Mouse (Mus musculus) embryonic facial prominence, embryonic 12.5 days (tissue): ENCODE results near the gene Adamtsl1. TPM values are rescaled to one million over a fixed set of nuclear protein-coding genes. Genes with fewer than 3 reads are reported as not detected.

Source experiments
- ATAC-seq: fragments of 200-750 bp; cut with Nextera tagmentation; 2 replicates; pipeline ENCODE4 v1.8.0; 2017; ENCODE audit not compliant: insufficient number of reproducible peaks, insufficient read depth, low FRiP score, low TSS enrichment
- H3K27ac ChIP-seq: fragments of 300-500 bp; sonication (generic); 2 replicates; pipeline ENCODE4 v1.5.1; 2016; ENCODE audit warnings: mild to moderate bottlenecking
- H3K27me3 ChIP-seq: fragments of 300-500 bp; sonication (generic); 2 replicates; pipeline ENCODE4 v1.6.1; 2016; ENCODE audit warnings: mild to moderate bottlenecking, moderate library complexity
- H3K36me3 ChIP-seq: fragments of 300-500 bp; sonication (generic); 2 replicates; pipeline ENCODE4 v1.6.1; 2016; ENCODE audit warnings: mild to moderate bottlenecking
- H3K4me1 ChIP-seq: fragments of 300-500 bp; sonication (generic); 2 replicates; pipeline ENCODE4 v1.6.1; 2016
- H3K4me2 ChIP-seq: fragments of 300-500 bp; sonication (generic); replicated peaks from 2 replicates; pipeline ENCODE4 v1.6.1; 2016; ENCODE audit warnings: mild to moderate bottlenecking, moderate library complexity
- H3K4me3 ChIP-seq: fragments of 300-500 bp; sonication (generic); 2 replicates; pipeline ENCODE4 v1.5.1; 2016; ENCODE audit warnings: mild to moderate bottlenecking
- H3K9ac ChIP-seq: fragments of 300-500 bp; sonication (generic); 2 replicates; pipeline ENCODE4 v1.6.1; 2016; ENCODE audit warnings: mild to moderate bottlenecking, moderate library complexity
- H3K9me3 ChIP-seq: fragments of 300-500 bp; sonication (generic); 2 replicates; pipeline ENCODE4 v1.6.1; 2016; ENCODE audit warnings: mild to moderate bottlenecking, moderate library complexity
- WGBS: fragments of 180-500 bp; shearing (Covaris S2); methylation state at CpG from one replicate; pipeline ENCODE4 v1.1.7; 2016; 5-methylcytosine and 5-hydroxymethylcytosine counted together
- polyA plus RNA-seq: library from polyadenylated mRNA; unstranded; fragments of >200 nt; fragmentation: Nextera tagmentation; extraction: Ambion mirVana; gene quantifications from 2 replicates; pipeline ENCODE4 v1.2.1, GENCODE M21; 2016

The Adamtsl1 gene
- polyA plus RNA-seq, 1 experiment from 2014 or later = 38.3 TPM

DNA sequence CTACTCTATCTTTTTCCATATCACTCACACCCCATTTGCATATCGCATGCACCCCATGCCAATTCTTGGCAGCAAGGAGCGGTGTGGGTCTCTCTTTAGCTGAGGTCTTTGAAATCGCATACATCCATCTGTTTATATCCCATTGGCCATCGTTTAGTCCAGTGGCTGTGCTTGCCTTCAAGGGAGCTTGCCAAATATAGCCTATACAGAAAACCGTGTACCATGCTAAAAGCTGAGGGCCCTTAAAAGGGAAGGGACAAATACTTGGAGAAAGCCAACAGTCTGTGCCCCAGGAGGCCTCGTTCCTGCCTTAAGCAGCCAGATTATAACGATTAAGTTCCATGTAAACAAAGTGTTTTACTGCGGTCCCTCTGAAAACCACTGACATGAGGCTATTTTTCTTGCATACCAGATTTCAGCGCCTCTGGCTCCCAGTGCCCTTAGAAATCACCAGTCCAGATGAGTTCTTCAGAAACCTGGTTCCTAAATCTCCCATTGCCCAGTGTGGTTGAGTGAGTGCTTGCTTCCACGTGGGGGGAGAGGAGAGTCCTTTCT lies 822.0 kb downstream of the Adamtsl1 start:
- Histone ChIP-seq H3K9me3 (no peaks in the 10 kb centered on the region), H3K4me2 (no peak overlapping the region), H3K9ac (no peak overlapping the region), H3K4me3 (no peak overlapping the region), H3K27me3 (no peaks in the 10 kb centered on the region), H3K36me3 (no peaks in the 10 kb centered on the region), H3K4me1 (peaks cover 7% of the 10 kb centered on the region; the same call in 1 of the 2 replicates), H3K27ac (no peak overlapping the region; the same call in 1 of the 2 replicates)
- WGBS = 43% methylated on average over 10 of the region's 10 CpGs
- ATAC-seq = no peak

DNA sequence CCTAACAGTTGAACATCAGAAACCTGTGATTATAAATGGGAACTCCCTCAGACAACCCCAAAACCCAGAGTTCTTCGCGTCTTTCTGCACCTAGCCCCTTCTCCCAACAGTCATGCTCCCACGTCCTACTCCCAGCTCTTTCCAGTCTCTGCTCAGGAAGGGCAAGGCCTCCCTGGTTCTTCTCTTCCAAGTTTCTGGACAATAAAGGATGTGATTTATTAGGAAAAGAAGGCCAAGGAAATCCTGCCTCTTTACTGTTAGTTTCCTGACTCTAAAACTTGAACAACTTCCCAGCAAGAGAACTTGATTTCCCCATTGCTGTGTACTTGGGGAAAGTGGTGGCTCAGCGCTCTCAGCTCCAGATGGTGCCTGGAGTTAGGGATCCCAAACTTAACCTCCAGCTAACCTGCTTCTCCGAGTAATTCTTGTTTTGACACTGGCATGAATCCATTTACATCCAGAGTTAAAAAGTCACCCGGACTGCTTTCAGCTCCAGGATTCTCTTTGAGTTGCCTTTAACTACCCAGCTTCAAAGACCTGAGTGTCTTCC lies 823.3 kb downstream of the Adamtsl1 start:
- H3K4me3 ChIP-seq = no peak overlapping the region
- no peak overlapping the region for H3K27ac ChIP-seq
- H3K9me3 ChIP-seq = no peaks in the 10 kb centered on the region
- WGBS = 78% methylated on average over 6 of the region's 6 CpGs
- H3K4me1 ChIP-seq = peaks cover 10% of the 10 kb centered on the region; the same call in 1 of the 2 replicates
- H3K4me2 ChIP-seq = no peak overlapping the region
- no peak for ATAC-seq
- no peaks in the 10 kb centered on the region for H3K27me3 ChIP-seq
- H3K36me3 ChIP-seq = no peaks in the 10 kb centered on the region
- H3K9ac ChIP-seq = no peak overlapping the region

DNA sequence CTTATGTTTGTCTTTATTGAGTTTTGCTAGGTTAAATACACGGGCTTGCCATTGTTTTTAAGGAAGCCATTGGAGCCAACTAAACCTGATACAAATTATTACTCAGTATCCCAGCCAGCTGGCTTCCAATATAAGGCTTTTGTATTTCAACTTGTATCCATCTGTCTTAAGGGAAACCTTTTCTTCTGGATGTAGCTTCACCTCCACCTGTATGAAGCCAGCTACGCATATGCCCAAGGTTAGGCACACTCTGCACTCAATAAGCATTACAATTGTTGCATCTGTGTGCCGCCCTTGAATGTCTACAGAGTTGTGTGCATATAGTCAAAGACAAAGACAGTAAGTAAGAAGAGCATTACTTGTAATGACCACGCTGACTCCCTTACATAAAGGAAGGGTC lies 835.4 kb downstream of the Adamtsl1 start:
- H3K36me3 ChIP-seq = no peaks in the 10 kb centered on the region
- H3K4me2 ChIP-seq = no peak overlapping the region
- no peaks in the 10 kb centered on the region for H3K9me3 ChIP-seq
- no peaks in the 10 kb centered on the region for H3K27me3 ChIP-seq
- H3K9ac ChIP-seq = no peak overlapping the region
- H3K27ac ChIP-seq = no peak overlapping the region
- no peaks in the 10 kb centered on the region for H3K4me1 ChIP-seq
- WGBS = 90% methylated on average over 4 of the region's 4 CpGs
- H3K4me3 ChIP-seq = no peak overlapping the region
- ATAC-seq = no peak

DNA sequence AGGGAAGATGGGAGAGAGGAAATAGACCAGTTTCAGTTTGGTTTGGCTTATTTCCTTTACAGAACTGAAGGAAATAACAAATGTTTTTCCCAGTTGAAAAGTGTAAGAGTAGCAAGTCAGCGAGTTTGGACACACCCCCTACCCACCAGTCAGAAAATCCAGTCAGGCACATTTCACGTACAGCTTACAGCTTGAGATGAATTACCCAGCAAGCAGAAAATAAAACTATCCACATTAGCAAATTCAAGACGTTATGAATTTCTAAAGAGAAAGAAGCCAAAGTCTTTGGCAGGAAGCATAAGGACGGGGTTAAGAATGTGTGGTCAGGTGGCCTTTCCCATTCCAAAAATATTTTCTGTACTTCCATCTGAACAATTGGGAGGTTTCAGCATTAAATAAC lies 838.1 kb downstream of the Adamtsl1 start:
- no peak overlapping the region for H3K4me3 ChIP-seq
- no peaks in the 10 kb centered on the region for H3K9me3 ChIP-seq
- H3K27me3 ChIP-seq = no peaks in the 10 kb centered on the region
- 70% methylated on average over 4 of the region's 4 CpGs for WGBS
- H3K4me1 ChIP-seq = no peaks in the 10 kb centered on the region
- ATAC-seq = no peak
- H3K36me3 ChIP-seq = no peaks in the 10 kb centered on the region
- H3K27ac ChIP-seq = no peak overlapping the region
- H3K9ac ChIP-seq = no peak overlapping the region
- H3K4me2 ChIP-seq = no peak overlapping the region

DNA sequence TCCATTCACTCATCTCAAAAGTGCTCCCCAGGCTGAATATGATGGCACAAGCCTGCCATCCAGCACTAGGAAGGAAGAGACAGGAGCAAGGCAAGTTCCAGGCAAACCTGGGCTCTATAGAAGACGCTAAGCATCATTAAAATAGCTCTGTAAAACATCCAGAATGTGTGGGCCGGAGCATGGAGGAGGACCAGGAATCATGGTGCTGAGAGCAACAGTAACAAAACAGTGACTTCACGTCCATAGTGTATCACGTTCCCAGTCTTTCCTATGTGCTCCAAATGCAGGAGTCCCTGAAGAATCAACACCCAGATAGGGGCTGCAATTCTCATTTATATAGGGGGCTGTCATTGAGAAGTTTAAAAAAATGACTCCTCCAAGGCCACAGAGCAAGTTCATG lies 839.6 kb downstream of the Adamtsl1 start:
- no peaks in the 10 kb centered on the region for H3K4me1 ChIP-seq
- no peaks in the 10 kb centered on the region for H3K27me3 ChIP-seq
- no peak overlapping the region for H3K4me3 ChIP-seq
- no peaks in the 10 kb centered on the region for H3K9me3 ChIP-seq
- WGBS = 87% methylated on average over 4 of the region's 4 CpGs
- H3K4me2 ChIP-seq = no peak overlapping the region
- no peaks in the 10 kb centered on the region for H3K36me3 ChIP-seq
- no peak for ATAC-seq
- no peak overlapping the region for H3K27ac ChIP-seq
- no peak overlapping the region for H3K9ac ChIP-seq

DNA sequence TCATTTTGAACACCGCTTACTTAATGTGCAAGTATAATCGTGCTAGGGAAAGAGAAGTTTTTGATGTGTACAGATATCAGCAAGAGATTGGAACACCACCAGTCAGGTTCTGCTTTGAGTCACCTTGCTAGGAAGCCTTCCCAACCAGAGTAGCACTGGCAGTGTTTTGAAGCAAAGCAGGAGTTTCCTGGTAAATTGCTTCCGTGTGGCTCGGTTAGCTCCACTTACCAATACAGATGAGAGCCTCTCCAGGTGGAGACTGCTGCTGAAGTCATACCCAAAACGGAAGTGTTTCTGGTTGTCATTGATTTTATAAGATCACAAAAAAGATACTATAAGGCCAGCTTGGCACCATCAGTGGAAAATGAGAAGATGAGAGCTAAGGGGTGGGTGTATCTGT lies 845.4 kb downstream of the Adamtsl1 start:
- no peak overlapping the region for H3K9ac ChIP-seq
- no peaks in the 10 kb centered on the region for H3K9me3 ChIP-seq
- no peaks in the 10 kb centered on the region for H3K4me1 ChIP-seq
- no peaks in the 10 kb centered on the region for H3K36me3 ChIP-seq
- 68% methylated on average over 5 of the region's 5 CpGs for whole genome bisulfite sequencing
- no peak overlapping the region for H3K4me2 ChIP-seq
- no peak overlapping the region for H3K27ac ChIP-seq
- H3K4me3 ChIP-seq = no peak overlapping the region
- ATAC-seq = no peak
- no peaks in the 10 kb centered on the region for H3K27me3 ChIP-seq

DNA sequence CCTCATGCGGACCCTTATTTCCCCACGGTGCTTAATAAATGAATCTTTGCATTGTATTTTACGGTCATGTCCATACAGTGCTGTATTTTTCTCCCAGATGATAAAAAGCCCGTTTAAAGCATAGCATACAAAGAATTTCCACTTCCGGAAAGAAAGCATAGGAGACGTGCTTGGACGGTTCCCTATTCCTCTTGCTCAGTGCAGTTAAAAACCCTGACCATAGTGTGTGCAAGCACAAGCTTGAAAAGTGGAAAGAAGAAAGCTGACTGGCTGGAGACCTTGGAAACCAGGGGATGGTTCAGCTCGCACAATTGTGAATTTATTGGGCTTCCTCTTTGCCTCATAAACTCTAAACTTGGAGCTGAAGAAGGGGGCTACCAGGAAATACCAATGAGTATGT lies 855.1 kb downstream of the Adamtsl1 start:
- H3K27ac ChIP-seq = no peak overlapping the region
- no peak overlapping the region for H3K4me2 ChIP-seq
- WGBS = 72% methylated on average over 8 of the region's 8 CpGs

DNA sequence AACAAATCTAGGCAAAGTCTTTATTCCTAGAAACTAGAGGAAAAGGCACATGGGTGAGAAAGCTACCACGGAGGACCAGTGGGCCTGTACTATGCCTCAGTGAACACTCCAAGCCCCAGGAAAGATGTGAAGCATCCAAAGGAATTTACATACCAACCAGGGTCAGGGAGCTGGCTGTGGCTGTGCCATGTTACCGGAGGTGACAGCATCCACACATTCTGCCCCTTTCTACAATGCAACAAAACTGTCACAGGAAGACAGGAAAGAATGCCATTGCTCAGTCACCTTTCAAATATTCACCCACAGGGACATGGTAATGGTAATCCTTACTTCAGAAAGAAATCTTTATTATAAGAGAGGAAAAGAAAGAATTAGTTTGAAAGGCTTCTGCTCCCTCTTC lies 859.2 kb downstream of the Adamtsl1 start:
- H3K4me2 ChIP-seq = no peak overlapping the region
- no peaks in the 10 kb centered on the region for H3K27me3 ChIP-seq
- ATAC-seq = no peak
- no peaks in the 10 kb centered on the region for H3K9me3 ChIP-seq
- no peak overlapping the region for H3K9ac ChIP-seq
- 70% methylated on average over 2 of the region's 2 CpGs for WGBS
- no peak overlapping the region for H3K4me3 ChIP-seq
- no peaks in the 10 kb centered on the region for H3K4me1 ChIP-seq
- H3K36me3 ChIP-seq = no peaks in the 10 kb centered on the region
- no peak overlapping the region for H3K27ac ChIP-seq

More for the DNA sequence above, 855.1 kb downstream of the Adamtsl1 start:
- Histone ChIP-seq H3K4me1 (no peaks in the 10 kb centered on the region), H3K9me3 (no peaks in the 10 kb centered on the region), H3K9ac (no peak overlapping the region), H3K27me3 (no peaks in the 10 kb centered on the region), H3K36me3 (no peaks in the 10 kb centered on the region), H3K4me3 (no peak overlapping the region)
- no peak for ATAC-seq

DNA sequence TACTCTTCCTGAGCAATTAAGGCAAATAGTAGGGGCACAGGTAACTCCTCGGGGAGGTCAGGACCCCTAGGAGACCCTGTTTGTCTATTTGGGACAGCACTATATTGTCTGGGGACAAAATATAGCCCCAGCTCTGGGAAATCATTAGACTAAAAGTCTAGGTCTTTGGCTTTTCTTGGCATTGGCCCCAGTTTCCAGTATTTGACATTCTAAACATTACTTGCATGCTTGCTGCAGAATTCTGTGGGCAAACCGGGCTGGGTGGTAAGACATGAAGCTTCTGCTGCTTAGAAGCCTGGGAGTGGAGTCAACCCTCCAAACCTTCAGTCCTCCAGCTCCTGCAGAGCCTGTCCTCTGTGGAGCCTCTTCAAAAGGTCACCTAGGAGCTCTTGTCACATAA lies 869.2 kb downstream of the Adamtsl1 start:
- H3K27me3 ChIP-seq = no peaks in the 10 kb centered on the region
- no peak overlapping the region for H3K9ac ChIP-seq
- ATAC-seq = no peak
- whole genome bisulfite sequencing = 73% methylated on average over 2 of the region's 2 CpGs
- no peaks in the 10 kb centered on the region for H3K36me3 ChIP-seq
- H3K4me2 ChIP-seq = no peak overlapping the region
- no peaks in the 10 kb centered on the region for H3K4me1 ChIP-seq
- H3K9me3 ChIP-seq = no peaks in the 10 kb centered on the region
- H3K27ac ChIP-seq = no peak overlapping the region
- no peak overlapping the region for H3K4me3 ChIP-seq

DNA sequence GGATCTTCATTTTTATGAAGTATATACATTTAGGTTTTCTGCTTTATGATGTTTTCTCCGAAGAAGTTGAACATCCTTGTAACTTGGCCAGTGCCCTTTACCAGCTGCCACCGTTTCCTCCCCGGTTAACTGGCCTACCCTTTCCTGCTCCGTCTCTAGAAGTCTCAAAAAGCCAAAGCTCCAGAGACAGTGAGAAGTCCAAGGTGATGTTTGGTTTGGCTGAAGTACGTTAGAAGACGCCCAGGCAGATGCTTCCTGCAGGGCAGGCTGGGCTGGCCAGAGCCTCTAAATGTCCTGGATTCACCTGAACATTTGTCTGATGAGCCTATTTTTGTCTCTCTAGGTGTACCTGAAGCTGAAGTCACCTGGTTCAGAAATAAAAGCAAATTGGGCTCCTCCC lies 871.1 kb downstream of the Adamtsl1 start:
- Histone ChIP-seq H3K27me3 (no peaks in the 10 kb centered on the region), H3K4me2 (no peak overlapping the region), H3K9ac (no peak overlapping the region), H3K4me3 (no peak overlapping the region), H3K9me3 (no peaks in the 10 kb centered on the region), H3K36me3 (no peaks in the 10 kb centered on the region), H3K27ac (no peak overlapping the region), H3K4me1 (no peaks in the 10 kb centered on the region; the same call in 1 of the 2 replicates)
- ATAC-seq = no peak
- WGBS = 87% methylated on average over 6 of the region's 6 CpGs

DNA sequence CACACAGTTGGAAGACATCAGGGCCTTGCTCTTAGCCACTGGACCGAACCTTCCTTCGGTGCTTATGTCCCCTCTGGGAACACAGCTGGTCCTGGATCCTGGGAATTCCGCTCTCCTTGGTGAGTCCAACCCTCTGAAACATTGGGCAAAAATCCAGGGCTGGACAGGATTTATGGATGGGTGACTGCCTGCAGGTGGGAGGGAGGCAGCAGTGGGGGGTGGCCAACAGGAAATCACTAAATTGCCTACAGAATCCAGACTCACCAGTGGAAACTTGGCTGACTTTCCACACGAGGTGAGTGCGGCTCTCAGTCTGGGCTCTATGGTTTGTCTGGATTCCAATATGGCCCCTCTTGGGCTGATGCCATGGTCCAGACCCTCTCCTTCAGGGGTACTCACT lies 874.5 kb downstream of the Adamtsl1 start:
- Histone ChIP-seq H3K9me3 (no peaks in the 10 kb centered on the region), H3K27ac (no peak overlapping the region), H3K4me1 (no peaks in the 10 kb centered on the region; the same call in 1 of the 2 replicates), H3K27me3 (no peaks in the 10 kb centered on the region), H3K9ac (no peak overlapping the region), H3K36me3 (no peaks in the 10 kb centered on the region), H3K4me2 (no peak overlapping the region), H3K4me3 (no peak overlapping the region)
- no peak for ATAC-seq
- whole genome bisulfite sequencing = 74% methylated on average over 5 of the region's 5 CpGs

DNA sequence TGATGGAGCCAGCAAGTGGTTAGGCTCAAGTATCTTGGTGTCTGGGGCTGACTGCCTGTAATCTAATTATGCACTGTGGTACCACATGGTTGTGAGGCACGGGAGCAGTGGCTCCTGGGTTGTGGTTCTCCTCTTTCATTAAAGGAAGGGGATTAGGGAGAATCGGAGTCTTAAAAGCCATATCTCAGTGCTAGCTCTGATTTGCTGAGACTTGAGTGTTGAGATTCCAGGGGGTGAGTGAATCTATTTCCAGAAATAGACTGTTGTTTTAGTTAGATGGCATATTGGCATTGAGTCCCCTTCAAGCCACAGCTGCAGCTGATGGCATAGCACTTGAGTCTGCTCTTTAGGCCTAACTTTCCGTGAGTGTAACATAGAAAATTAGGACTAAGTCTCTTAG lies 877.2 kb downstream of the Adamtsl1 start:
- H3K36me3 ChIP-seq = no peaks in the 10 kb centered on the region
- no peak for ATAC-seq
- 50% methylated on average over 3 of the region's 3 CpGs for WGBS
- no peak overlapping the region for H3K4me2 ChIP-seq
- no peak overlapping the region for H3K27ac ChIP-seq
- no peak overlapping the region for H3K4me3 ChIP-seq
- no peaks in the 10 kb centered on the region for H3K9me3 ChIP-seq
- H3K4me1 ChIP-seq = no peaks in the 10 kb centered on the region; the same call in 1 of the 2 replicates
- H3K27me3 ChIP-seq = no peaks in the 10 kb centered on the region
- H3K9ac ChIP-seq = no peak overlapping the region
